Mouse (Mus musculus) thymus, adult 2 months (tissue): ENCODE data around the gene Smim12.

Experiments used
- CTCF ChIP-seq: fragments of 200-500 bp; IDR thresholded peaks from 2 replicates; pipeline ENCODE4 v1.5.1; 2012; ENCODE audit warnings: mild to moderate bottlenecking, control low read depth, low read length, moderate library complexity, borderline replicate concordance; ENCODE audit not compliant: control insufficient read depth, poor library complexity, insufficient read depth; ENCODE audit errors: extremely low read depth
- POLR2A ChIP-seq: fragments of 200-500 bp; IDR thresholded peaks from 2 replicates; pipeline ENCODE4 v1.6.1; 2012; ENCODE audit warnings: mild to moderate bottlenecking, low read length, control low read depth, moderate library complexity; ENCODE audit not compliant: control insufficient read depth, poor library complexity, insufficient read depth; ENCODE audit errors: extremely low read depth

DNA sequence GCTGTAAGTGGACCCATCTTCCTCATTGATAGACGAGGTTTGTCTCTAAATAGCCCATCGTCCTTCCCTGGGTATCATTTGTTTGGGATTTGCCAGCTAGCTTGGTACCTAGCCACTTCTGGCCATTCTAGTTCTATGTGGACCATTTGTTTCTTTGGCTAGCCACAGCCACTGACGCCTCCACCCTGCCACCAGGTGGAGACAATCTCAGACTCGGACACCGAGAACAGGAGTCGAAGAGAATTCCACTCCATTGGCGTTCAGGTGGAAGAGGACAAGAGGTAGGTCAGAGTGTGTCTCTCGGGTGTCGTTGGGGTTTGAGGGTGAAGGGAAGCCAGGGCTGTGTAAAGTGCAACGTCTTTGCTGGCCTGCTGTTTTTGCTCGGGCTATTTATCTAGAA is 28.5 kb upstream of the Smim12 start:
- TF ChIP-seq CTCF (no peak), POLR2A (no peak)
